Mouse (Mus musculus) kidney, embryonic 16.5 days (tissue): Measurements from ENCODE around the gene Zfr2. TPM values are rescaled to one million over a fixed set of nuclear protein-coding genes. Genes with fewer than 3 reads are reported as not detected.

Experiments used
- ATAC-seq: fragments of 200-750 bp; cut with Nextera tagmentation; 2 replicates; pipeline ENCODE4 v1.8.0; 2017; ENCODE audit warnings: moderate TSS enrichment; ENCODE audit not compliant: low FRiP score, low TSS enrichment
- H3K27ac ChIP-seq: fragments of 300-500 bp; sonication (generic); 2 replicates; pipeline ENCODE4 v1.5.1; 2014; ENCODE audit warnings: low read length
- H3K27me3 ChIP-seq: fragments of 300-500 bp; sonication (generic); 2 replicates; pipeline ENCODE4 v1.6.1; 2014; ENCODE audit warnings: low read length, control low read depth, mixed read lengths; ENCODE audit not compliant: insufficient read depth
- H3K36me3 ChIP-seq: fragments of 300-500 bp; sonication (generic); 2 replicates; pipeline ENCODE4 v1.6.1; 2014; ENCODE audit warnings: low read length, control low read depth, mixed read lengths; ENCODE audit not compliant: insufficient read depth
- H3K4me1 ChIP-seq: fragments of 300-500 bp; sonication (generic); 2 replicates; pipeline ENCODE4 v1.6.1; 2014; ENCODE audit warnings: low read length, control low read depth, mixed read lengths; ENCODE audit not compliant: insufficient read depth
- H3K4me2 ChIP-seq: fragments of 300-500 bp; sonication (generic); replicated peaks from 2 replicates; pipeline ENCODE4 v1.6.1; 2014; ENCODE audit warnings: low read depth, low read length
- H3K4me3 ChIP-seq: fragments of 300-500 bp; sonication (generic); 2 replicates; pipeline ENCODE4 v1.5.1; 2014; ENCODE audit warnings: mild to moderate bottlenecking, low read length
- H3K9ac ChIP-seq: fragments of 300-500 bp; sonication (generic); replicated peaks from 2 replicates; pipeline ENCODE4 v1.6.1; 2014; ENCODE audit warnings: low read length
- H3K9me3 ChIP-seq: fragments of 300-500 bp; sonication (generic); 2 replicates; pipeline ENCODE4 v1.6.1; 2016; ENCODE audit warnings: low read length, control low read depth
- WGBS: fragments of 180-500 bp; shearing (Covaris S2); extraction: QIAGEN DNeasy Blood & Tissue Kit; methylation state at CpG from one replicate; pipeline ENCODE4 v1.1.7; 2014; 5-methylcytosine and 5-hydroxymethylcytosine counted together
- polyA plus RNA-seq: library from polyadenylated mRNA; unstranded; fragments of >200 nt; fragmentation: Nextera tagmentation; extraction: Ambion mirVana; gene quantifications from 2 replicates; pipeline ENCODE4 v1.2.1, GENCODE M21; 2015

The Zfr2 gene
- polyA plus RNA-seq, 1 experiment from 2014 or later, result 7.1 TPM

DNA sequence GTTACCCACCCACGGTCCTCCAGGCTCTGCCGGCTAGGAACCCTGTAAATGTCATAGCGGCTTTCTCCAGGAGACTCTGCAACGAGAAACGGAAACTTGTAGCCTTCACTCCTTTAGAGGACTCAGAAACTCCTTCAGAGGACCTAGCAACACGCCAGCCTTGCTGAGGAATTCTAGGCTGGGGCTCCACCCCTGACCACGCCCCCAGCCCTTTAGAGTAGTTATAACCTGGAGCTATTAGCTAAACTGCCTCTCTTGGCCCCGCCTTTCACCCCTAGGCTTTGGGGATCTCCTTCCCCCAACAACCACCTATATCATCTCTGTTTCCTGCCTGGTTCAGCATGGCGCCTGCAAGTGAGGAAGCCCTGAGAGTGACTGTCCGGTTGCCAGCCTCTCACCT lies 46.5 kb downstream of the Zfr2 start:
- Histone ChIP-seq H3K27ac (no peak overlapping the region), H3K4me3 (peak overlapping the region; percentile 6; the same call in 1 of the 2 replicates), H3K27me3 (peaks cover 18% of the 10 kb centered on the region), H3K36me3 (0 out of 2 replicates have a peak, but pooled peaks cover 7% of the 10 kb centered on the region), H3K4me1 (peaks cover 13% of the 10 kb centered on the region; the same call in 1 of the 2 replicates), H3K9ac (no peak overlapping the region), H3K4me2 (0 out of 2 replicates have a peak overlapping the region, but pooled peaks have one; percentile 5), H3K9me3 (no peaks in the 10 kb centered on the region)
- no peak for ATAC-seq
- 32% methylated on average over 10 of the region's 10 CpGs for WGBS

DNA sequence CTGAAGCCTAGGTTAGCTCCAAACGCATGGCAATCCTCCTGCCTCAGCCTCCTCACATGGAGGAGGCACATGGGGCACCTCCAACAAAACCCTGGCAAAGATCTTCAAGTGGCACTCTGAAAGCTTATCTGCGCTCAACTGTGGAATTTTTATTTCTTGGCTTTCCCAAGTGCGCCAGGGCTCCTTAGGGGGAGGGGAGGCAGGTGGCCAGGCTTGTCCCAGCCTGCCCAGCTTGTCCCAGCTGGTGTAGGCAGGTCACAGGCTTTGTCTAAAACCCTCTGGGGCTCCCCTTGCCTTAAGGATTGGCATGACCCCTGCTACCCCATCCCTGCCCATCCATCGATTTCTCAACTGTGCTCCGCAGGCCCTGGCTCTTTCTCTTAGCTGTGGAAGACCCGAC lies 51.2 kb downstream of the Zfr2 start:
- Histone ChIP-seq H3K4me2 (peak overlapping the region; percentile 81), H3K27ac (peak overlapping the region; percentile 71), H3K9ac (no peak overlapping the region), H3K4me3 (peak overlapping the region; percentile 61), H3K9me3 (no peaks in the 10 kb centered on the region), H3K36me3 (no peaks in the 10 kb centered on the region), H3K27me3 (peaks cover 27% of the 10 kb centered on the region), H3K4me1 (peaks cover 37% of the 10 kb centered on the region)
- ATAC-seq, result no peak; the same call in 1 of the 2 replicates
- WGBS, result 48% methylated on average over 6 of the region's 6 CpGs

DNA sequence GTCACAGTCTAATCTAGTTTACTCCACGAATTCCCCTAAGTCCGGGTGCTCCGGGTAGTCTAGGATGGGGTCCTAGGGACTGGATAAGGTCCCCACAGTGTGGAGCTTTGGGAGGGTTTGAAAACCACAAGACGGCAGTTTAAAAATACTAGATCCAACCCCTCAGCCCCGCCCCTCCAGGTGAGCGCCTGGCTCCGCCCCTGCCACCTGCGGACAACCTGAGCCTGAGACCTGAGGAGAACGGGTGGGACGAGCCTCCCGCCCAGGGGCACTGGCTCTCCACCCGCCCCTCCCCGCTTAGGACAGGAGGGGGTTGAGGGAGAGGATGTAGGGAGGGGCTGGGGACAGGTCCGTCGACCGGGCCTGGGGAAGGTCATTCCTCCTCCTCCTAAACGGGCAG lies 51.8 kb downstream of the Zfr2 start:
- H3K4me1 ChIP-seq, result peaks cover 32% of the 10 kb centered on the region
- H3K27ac ChIP-seq, result peak overlapping the region; percentile 71
- H3K9me3 ChIP-seq, result no peaks in the 10 kb centered on the region
- peak overlapping the region; percentile 61 for H3K4me3 ChIP-seq
- 7% methylated on average over 17 of the region's 17 CpGs for WGBS
- peak; percentile 33; the same call in 1 of the 2 replicates for ATAC-seq
- H3K36me3 ChIP-seq, result no peaks in the 10 kb centered on the region
- H3K27me3 ChIP-seq, result peaks cover 28% of the 10 kb centered on the region
- H3K9ac ChIP-seq, result peak overlapping the region; percentile 74
- peak overlapping the region; percentile 81 for H3K4me2 ChIP-seq

DNA sequence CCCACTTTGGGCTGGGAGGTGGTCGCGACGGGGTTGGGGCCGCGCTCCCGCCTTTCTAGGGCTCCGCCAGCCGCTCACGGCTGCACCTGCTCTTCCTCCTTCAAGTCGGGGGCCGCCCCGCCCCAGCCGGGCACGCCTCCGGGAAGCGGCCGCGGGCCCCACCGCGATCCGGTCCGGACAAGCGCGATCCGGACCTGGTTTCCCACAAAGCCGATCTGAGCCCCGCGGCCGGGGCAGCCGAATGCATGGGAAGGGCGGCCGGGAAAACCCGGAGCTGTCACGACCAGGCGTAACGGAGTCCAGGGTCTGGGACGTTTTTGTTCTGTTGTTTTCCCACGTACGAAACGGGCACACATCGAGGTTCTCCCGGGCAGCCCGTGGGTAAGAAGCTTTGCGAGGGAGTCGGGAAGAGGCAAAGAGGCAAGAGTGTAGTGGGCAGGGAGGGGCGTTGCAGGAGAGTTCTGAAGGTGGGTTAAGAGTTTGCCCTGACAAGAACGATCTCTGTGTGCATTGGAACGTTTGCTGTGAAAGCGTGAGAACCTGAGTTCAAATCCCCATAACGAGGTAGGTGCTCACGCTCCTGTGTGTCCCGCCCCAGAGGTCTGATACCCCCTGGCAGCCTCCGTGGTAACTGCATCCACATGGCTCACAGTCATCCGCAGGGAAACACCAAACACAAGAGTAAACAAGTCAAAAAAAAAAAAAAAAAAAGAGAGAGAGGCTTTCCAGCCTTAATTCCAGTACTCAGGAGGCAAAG lies 52.9 kb downstream of the Zfr2 start:
- H3K27me3 ChIP-seq, result peaks cover 37% of the 10 kb centered on the region
- 3% methylated on average over 54 of the region's 54 CpGs for WGBS
- H3K9me3 ChIP-seq, result no peaks in the 10 kb centered on the region
- peak overlapping the region; percentile 61 for H3K4me3 ChIP-seq
- peak; percentile 64 for ATAC-seq
- peak overlapping the region; percentile 74 for H3K9ac ChIP-seq
- peak overlapping the region; percentile 40; the same call in 1 of the 2 replicates for H3K27ac ChIP-seq
- H3K4me2 ChIP-seq, result peak overlapping the region; percentile 81
- H3K36me3 ChIP-seq, result no peaks in the 10 kb centered on the region
- H3K4me1 ChIP-seq, result peaks cover 34% of the 10 kb centered on the region

DNA sequence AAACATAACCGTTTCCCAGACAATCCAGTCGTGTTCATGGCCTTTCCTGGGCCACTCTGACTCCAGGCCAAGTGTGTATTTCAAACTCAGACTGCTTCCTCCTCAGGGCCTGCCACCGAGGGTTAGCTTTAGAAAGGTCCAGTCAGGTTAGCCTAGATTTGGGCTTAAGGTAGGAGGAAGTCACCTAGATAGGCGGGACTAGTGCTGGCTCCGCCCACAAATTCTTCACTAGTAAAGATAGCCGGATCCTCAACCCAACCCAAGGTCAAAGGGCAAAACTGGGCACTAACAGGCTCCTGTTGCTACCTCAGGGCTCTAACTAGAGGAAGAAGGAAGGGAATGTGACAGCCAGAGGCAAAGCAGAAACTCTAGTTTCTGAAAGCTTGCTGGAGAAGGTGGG lies 53.6 kb downstream of the Zfr2 start:
- H3K9ac ChIP-seq, result no peak overlapping the region; the same call in 1 of the 2 replicates
- peak overlapping the region; percentile 81 for H3K4me2 ChIP-seq
- whole genome bisulfite sequencing, result 34% methylated on average over 6 of the region's 6 CpGs
- no peaks in the 10 kb centered on the region for H3K36me3 ChIP-seq
- peaks cover 44% of the 10 kb centered on the region for H3K27me3 ChIP-seq
- H3K4me3 ChIP-seq, result no peak overlapping the region
- H3K4me1 ChIP-seq, result peaks cover 34% of the 10 kb centered on the region
- no peaks in the 10 kb centered on the region for H3K9me3 ChIP-seq
- no peak for ATAC-seq
- H3K27ac ChIP-seq, result peak overlapping the region; percentile 8; the same call in 1 of the 2 replicates

DNA sequence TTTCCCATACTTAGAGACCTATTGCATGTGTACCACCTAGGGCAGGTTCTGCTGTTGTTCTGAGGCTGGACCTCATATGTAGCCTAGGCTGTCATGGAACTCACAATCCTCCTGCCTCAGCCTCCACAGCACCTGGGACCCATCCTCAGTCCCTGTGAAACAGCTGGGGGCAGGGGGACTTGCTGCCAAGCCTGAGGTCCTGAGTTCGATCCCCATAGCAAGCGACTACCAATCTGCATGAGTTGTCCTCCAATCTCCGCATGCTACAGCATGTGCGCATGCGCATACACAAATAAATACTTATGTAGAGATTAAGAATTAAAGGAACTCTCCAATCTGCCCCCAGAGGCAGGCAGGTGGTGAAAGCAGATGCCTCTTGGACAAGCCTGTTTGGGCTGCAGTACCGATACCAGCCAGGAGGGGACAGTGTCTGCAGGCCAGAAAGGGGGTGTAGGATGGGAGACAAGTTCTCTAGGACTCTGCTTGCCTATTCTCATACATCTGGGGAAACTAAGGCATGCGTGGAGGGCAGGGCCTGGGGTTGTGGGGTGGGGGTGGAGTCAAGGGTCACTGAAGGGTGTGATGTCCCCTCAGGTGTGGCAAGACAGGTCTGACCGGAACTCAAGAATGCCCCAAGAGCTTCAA lies 54.7 kb downstream of the Zfr2 start:
- Histone ChIP-seq H3K4me2 (no peak overlapping the region; the same call in 1 of the 2 replicates), H3K27ac (no peak overlapping the region), H3K4me1 (peaks cover 37% of the 10 kb centered on the region), H3K9ac (no peak overlapping the region), H3K4me3 (no peak overlapping the region), H3K9me3 (no peaks in the 10 kb centered on the region), H3K27me3 (peaks cover 45% of the 10 kb centered on the region), H3K36me3 (no peaks in the 10 kb centered on the region)
- ATAC-seq, result no peak
- 56% methylated on average over 8 of the region's 8 CpGs for WGBS

DNA sequence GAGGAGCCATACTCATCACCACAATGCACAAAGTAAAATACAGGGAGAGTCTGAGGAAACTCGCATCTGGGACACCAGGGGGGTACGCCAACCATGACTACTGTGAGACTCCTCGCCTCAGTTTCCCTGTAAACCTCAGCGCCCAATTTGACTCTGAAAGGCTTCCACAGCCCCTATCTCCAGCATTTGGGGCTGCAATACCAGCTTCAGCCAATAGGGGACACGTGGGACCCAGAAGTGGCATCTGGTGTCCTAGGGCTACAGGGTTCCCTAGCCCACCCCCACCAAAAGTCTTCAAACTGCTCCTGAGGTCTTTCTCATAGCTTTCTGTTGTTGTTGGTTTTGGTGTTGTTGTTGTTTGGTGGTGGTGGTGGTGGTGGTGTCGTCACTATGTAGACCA lies 55.6 kb downstream of the Zfr2 start:
- Histone ChIP-seq H3K4me3 (no peak overlapping the region), H3K9me3 (no peaks in the 10 kb centered on the region), H3K27me3 (peaks cover 37% of the 10 kb centered on the region), H3K4me2 (no peak overlapping the region; the same call in 1 of the 2 replicates), H3K36me3 (no peaks in the 10 kb centered on the region), H3K9ac (no peak overlapping the region), H3K27ac (no peak overlapping the region), H3K4me1 (peaks cover 37% of the 10 kb centered on the region)
- no peak for ATAC-seq
- 31% methylated on average over 6 of the region's 6 CpGs for WGBS

DNA sequence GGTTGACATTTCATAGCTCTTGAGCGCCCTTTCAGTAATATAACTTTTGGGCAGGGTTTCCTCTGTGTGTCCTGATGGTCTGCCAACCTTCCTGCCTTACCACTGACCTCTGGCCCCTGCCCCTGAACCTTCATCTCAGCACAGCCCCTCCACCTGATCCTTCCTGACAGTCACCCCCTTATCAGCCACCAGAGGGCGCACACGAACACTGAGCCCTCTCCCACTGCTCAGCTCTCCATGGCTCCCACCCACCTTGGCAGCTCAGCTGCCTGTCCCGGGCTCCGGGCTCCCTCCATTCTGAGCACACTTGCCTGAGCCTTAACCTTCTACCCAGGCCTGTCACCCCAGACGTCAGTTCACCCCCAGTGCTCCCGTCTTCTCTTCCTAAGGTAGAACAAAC lies 56.3 kb downstream of the Zfr2 start:
- peak overlapping the region; percentile 44 for H3K4me2 ChIP-seq
- ATAC-seq, result no peak
- no peak overlapping the region for H3K27ac ChIP-seq

DNA sequence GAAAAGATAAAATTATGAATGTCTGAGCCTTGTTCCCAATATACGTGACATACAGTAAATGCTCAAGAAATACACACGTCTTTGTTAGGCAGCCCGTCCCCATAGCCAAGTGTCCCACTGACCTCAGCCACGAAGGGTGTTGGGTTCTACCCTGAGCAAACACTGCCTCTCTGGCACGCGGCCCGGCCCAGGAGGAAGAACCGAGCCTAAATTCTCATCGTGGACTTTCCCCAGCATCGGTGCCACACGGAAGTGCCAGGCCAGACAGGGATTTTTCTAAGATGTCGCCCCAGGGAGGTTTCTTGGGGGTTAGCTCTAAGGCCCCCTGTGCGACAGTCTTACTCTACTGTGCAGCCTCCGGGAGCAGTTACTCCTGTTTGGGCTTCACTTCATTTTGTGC lies 56.9 kb downstream of the Zfr2 start:
- H3K4me2 ChIP-seq, result peak overlapping the region; percentile 44
- H3K9ac ChIP-seq, result peak overlapping the region; percentile 34; the same call in 1 of the 2 replicates
- H3K27ac ChIP-seq, result no peak overlapping the region
- H3K36me3 ChIP-seq, result no peaks in the 10 kb centered on the region
- H3K9me3 ChIP-seq, result no peaks in the 10 kb centered on the region
- peaks cover 26% of the 10 kb centered on the region for H3K27me3 ChIP-seq
- peaks cover 41% of the 10 kb centered on the region for H3K4me1 ChIP-seq
- no peak for ATAC-seq
- WGBS, result 52% methylated on average over 14 of the region's 14 CpGs
- H3K4me3 ChIP-seq, result no peak overlapping the region

More for the DNA sequence above, 56.3 kb downstream of the Zfr2 start:
- Histone ChIP-seq H3K4me1 (peaks cover 39% of the 10 kb centered on the region), H3K9me3 (no peaks in the 10 kb centered on the region), H3K4me3 (no peak overlapping the region), H3K9ac (peak overlapping the region; percentile 34; the same call in 1 of the 2 replicates), H3K27me3 (peaks cover 31% of the 10 kb centered on the region), H3K36me3 (no peaks in the 10 kb centered on the region)
- WGBS, result 2% methylated on average over 7 of the region's 7 CpGs
